Mouse (Mus musculus) spleen, adult 12 weeks (tissue): ENCODE results near the gene Spred3.

Source experiments
- DNase-seq: peaks from one replicate; pipeline ENCODE4 v3.0.0; 2022; ENCODE audit warnings: low spot score

Gene Spred3

GRCm38 (mm10) chr7:29128725-29129124, 41.5 kb downstream of the Spred3 start:
- no peak for DNase-seq

- peak; percentile 41 for DNase-seq
Measured at GRCm38 (mm10) chr7:29126173-29126915, 43.9 kb downstream of the Spred3 start.

GRCm38 (mm10) chr7:29124970-29125369, 45.2 kb downstream of the Spred3 start, which contains the start of gene Ryr1:
TSS of gene Ryr1 (minus strand) at chr7:29125179.
- DNase-seq, result no peak

GRCm38 (mm10) chr7:29123531-29124358, 46.5 kb downstream of the Spred3 start:
- DNase-seq, result no peak

- DNase-seq, result no peak
Measured at GRCm38 (mm10) chr7:29122821-29123220, 47.4 kb downstream of the Spred3 start.

- DNase-seq, result no peak
Measured at GRCm38 (mm10) chr7:29119526-29119925, 50.7 kb downstream of the Spred3 start.

GRCm38 (mm10) chr7:29118142-29118851, 51.9 kb downstream of the Spred3 start:
- DNase-seq, result no peak

GRCm38 (mm10) chr7:29108992-29109955, 60.9 kb downstream of the Spred3 start:
- no peak for DNase-seq
